Mouse (Mus musculus): ENCODE data around the gene Rptor. TPM values are rescaled to one million over a fixed set of nuclear protein-coding genes. Genes with fewer than 3 reads are reported as not detected.

Gene Rptor
- total RNA-seq, 2 experiments from 2014 or later = 6.7 to 10.1 TPM

GRCm38 (mm10) chr11:119602177-119602700, 466 bp upstream of the Rptor start:
- ATAC-seq (replicated peaks; ENCODE audit: low FRiP score, poor library complexity, severe bottlenecking) = no peak

DNA sequence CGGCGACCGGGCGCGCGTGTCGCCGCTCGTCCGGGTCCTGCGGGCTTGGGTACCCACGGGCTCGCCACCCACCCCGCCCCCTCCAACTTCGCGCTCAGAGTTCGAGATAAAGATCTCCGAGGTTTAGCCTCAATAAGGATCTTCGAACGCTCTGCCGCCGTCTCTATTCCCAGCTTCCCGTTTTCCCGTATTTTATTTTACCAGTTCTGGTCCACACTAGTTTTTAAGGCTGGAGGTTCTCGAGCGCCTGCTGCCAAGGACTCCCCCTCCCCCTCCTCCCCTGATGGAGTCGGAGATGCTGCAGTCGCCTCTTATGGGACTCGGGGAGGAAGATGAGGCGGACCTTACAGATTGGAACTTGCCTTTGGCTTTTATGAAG, 811 bp downstream of the Rptor start:
- ATAC-seq (replicated peaks; ENCODE audit: low FRiP score, poor library complexity, severe bottlenecking) = no peak

- ATAC-seq (replicated peaks; ENCODE audit: low FRiP score, poor library complexity, severe bottlenecking) = no peak
These were observed 4.8 kb downstream of the Rptor start for GRCm38 (mm10) chr11:119607464-119607863.

DNA sequence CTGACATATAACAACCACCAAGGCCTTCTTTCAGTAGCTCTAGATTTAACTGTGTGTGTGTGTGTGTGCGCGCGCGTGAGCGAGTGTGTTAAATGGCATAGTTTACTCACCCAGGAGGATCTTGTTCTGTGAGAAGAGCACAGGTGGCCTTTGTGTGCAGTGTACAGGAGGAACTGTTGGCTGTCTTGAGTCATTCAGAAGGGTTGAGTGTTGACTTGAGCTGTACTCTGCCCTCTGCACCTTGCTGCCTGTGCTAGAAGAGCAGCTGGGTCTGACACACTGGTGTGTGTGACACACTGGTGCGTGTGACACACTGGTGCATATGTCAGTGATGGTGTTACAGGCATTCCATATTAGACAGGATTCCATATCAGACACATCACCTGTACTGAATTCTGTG, 8.8 kb downstream of the Rptor start:
- ATAC-seq (replicated peaks; ENCODE audit: low FRiP score, poor library complexity, severe bottlenecking) = no peak

- ATAC-seq (replicated peaks; ENCODE audit: low FRiP score, poor library complexity, severe bottlenecking) = no peak
These were observed 9.5 kb downstream of the Rptor start for GRCm38 (mm10) chr11:119612179-119612578.

DNA sequence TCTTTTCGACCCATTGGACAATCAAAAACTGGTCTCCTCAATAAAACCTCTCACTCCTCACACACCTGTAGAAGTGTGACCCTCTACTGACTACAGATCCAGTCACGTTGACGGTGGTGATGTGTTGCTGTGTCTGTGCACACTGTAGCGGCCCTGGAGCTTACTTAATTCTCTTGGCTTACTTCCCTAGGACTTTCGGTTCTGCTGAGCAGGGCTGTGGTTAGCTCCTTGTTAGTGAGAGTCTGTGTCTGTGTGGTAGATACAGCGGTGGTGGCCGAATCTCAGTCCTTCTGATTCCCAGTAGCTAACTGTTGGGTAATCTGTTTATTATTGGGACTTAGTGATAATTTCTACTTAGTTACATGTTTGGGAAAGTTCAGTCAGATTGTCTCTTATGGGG, 12.4 kb downstream of the Rptor start:
- ATAC-seq (replicated peaks; ENCODE audit: low FRiP score, poor library complexity, severe bottlenecking) = no peak

GRCm38 (mm10) chr11:119618763-119619162, 16.1 kb downstream of the Rptor start:
- no peak for ATAC-seq (replicated peaks; ENCODE audit: low FRiP score, poor library complexity, severe bottlenecking)

DNA sequence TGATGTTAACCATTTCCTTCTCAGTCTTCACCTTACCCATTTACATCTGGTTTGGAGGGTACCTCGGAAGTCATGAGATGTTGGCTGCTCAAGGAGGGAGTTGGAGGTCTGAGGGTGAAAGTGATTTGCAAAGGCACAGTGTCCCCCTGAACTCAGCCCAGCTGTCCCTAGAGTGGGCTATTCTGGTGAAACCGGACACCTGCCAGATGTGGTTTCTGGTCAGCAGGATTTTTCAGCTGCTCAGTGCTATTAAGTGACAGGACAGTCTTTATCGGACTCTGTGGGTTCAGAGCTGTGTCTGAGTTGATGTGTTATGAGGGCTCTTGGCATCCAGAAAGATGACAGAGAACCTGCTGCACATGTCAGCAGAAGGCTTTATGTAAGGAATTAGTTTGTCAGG, 18.6 kb downstream of the Rptor start:
- no peak for ATAC-seq (replicated peaks; ENCODE audit: low FRiP score, poor library complexity, severe bottlenecking)

GRCm38 (mm10) chr11:119623800-119624199, 21.1 kb downstream of the Rptor start:
- ATAC-seq (replicated peaks; ENCODE audit: low FRiP score, poor library complexity, severe bottlenecking) = no peak

DNA sequence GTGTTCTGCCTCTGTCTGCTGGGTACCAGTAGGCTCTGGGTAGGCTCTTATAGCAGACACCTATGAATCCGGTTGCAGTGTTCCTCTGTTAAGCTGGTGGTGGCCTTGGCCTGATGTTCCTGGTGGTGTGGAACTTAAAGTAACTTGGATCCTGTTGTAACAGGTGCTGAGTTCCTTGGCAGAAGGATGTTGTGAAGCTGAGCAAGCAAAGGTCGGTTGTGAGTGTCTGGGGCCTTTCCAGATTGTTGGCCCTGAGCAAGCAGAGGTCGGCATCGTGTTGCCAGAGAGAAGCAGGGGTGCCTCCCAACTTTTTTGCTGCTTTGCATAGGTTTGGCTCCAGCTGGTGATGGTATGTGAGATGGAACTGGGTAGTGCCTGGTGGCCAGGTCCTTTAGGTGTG, 21.7 kb downstream of the Rptor start:
- ATAC-seq (replicated peaks; ENCODE audit: low FRiP score, poor library complexity, severe bottlenecking) = no peak

- no peak for ATAC-seq (replicated peaks; ENCODE audit: low FRiP score, poor library complexity, severe bottlenecking)
These were observed 22.2 kb downstream of the Rptor start for GRCm38 (mm10) chr11:119624955-119625354.

DNA sequence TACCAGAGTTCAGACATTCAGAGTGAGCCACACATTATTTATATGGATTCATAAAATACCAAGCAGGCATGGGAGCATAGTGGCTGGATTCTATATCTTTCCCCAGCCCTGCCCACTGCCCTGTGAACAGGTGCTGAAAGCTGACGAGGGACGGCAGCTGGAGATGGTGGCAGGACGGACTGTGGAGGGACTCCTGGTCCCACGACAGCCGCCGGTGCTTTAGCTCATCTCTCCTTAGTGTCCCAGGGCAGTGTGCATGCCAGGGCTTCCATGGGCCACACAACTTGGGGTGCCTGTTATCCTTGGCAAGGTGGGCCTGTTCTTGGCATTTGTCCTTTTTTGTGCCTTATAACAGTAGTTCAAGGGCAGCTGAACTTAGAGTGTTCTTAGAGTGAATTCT, 22.8 kb downstream of the Rptor start:
- no peak for ATAC-seq (replicated peaks; ENCODE audit: low FRiP score, poor library complexity, severe bottlenecking)

DNA sequence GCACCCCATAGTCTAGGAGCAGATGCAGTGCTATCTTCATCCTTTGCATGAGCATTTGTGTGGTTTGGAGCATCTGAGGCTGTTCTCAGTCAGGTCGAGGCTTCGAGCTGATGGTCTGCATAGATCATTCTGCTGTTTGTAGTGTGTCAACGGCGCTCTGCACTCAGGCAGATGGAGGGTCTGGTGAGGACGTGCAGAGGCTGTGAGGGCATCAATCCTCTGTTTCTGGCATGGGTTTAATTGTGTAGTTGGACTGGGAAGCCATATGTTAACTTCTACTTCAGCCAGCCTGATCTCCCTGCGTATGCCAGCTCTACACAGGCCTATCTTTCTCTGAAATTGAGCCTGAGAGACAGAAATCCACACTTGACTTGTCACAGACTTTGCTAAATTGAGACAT, 23.2 kb downstream of the Rptor start:
- ATAC-seq (replicated peaks; ENCODE audit: low FRiP score, poor library complexity, severe bottlenecking) = no peak

GRCm38 (mm10) chr11:119627243-119627642, 24.5 kb downstream of the Rptor start:
- ATAC-seq (replicated peaks; ENCODE audit: low FRiP score, poor library complexity, severe bottlenecking) = no peak

GRCm38 (mm10) chr11:119629072-119629471, 26.4 kb downstream of the Rptor start:
- ATAC-seq (replicated peaks; ENCODE audit: low FRiP score, poor library complexity, severe bottlenecking) = no peak

DNA sequence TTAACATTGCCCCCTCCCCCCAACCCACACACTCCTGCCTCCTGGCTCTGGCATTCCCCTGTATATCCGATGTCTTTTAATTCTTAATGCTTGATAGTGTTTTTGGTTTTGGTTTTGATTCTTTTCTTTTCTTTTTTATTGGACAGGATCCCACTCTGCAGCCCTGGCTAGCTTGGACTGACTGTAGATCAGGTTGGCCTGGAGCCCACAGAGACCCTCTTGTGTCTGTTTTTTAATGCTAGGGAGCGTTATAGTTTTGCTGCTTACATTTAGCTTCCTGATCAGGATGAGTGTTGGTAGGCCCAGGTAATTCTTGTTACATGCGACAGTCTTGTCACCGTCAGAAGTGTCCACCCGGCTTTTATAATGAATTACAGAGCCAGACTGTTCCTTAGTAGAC, 27.6 kb downstream of the Rptor start:
- no peak for ATAC-seq (replicated peaks; ENCODE audit: low FRiP score, poor library complexity, severe bottlenecking)

GRCm38 (mm10) chr11:119631222-119631870, 28.6 kb downstream of the Rptor start:
- ATAC-seq (replicated peaks; ENCODE audit: low FRiP score, poor library complexity, severe bottlenecking) = no peak

GRCm38 (mm10) chr11:119636371-119636883, 33.7 kb downstream of the Rptor start:
- ATAC-seq (replicated peaks; ENCODE audit: low FRiP score, poor library complexity, severe bottlenecking) = no peak

- ATAC-seq (replicated peaks; ENCODE audit: low FRiP score, poor library complexity, severe bottlenecking) = no peak
These were observed 34.8 kb downstream of the Rptor start for GRCm38 (mm10) chr11:119637519-119637918.

- no peak for ATAC-seq (replicated peaks; ENCODE audit: low FRiP score, poor library complexity, severe bottlenecking)
These were observed 37.8 kb downstream of the Rptor start for GRCm38 (mm10) chr11:119640491-119640890.

DNA sequence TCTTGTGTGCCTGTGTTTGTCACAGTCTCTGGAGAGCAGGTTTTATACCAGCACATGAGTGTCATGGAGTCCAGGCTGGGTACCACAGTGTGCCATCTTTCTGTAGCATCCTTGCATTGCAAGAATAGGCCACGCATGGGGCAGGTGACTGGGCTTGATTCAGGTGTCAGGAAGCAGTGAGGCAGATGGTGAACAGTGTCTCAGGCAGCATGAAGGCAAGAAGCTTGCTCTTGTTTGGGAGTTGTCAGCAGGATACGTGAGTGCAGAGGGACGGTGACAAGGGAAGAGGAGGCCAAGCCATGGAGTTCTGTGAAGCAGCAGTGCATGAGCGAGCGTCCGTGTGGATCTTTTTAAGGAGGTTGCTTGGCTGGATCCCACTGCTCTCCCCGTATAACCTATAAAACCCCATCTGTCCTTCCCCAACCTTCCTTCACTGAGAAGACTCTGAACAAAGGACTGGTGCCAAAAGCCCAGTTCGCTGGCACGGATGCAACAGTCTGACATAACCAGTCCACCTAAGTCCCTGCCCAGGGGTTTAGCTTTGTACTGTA, 39.2 kb downstream of the Rptor start:
- ATAC-seq (replicated peaks; ENCODE audit: low FRiP score, poor library complexity, severe bottlenecking) = no peak

DNA sequence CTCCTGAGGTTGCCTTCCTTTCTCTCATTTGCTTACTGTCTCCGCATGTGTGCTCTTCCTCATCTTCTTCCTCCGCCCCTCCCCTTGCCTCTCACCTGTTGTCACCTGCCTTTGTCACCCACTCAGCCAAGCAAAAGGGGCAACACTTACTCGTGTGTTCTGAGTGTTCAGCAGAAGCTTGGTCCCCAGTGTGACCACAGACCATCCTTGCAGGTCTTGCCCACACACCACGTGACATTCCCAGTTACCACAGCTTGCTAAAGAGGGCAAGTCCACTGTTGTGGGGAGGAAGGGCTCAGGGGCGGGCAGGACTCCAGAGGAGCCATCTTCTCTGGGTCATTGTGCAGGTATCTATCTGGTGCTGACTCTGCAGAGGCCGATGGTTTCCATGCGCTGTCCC, 40.6 kb downstream of the Rptor start:
- ATAC-seq (replicated peaks; ENCODE audit: low FRiP score, poor library complexity, severe bottlenecking) = no peak
